Mouse (Mus musculus): ENCODE measurements around the gene Btbd1. TPM values are rescaled to one million over a fixed set of nuclear protein-coding genes. Genes with fewer than 3 reads are reported as not detected.
A peak's percentile ranks its signal among the peaks of the same experiment; 100 is the strongest.

Btbd1 gene
- polyA plus RNA-seq, 1 experiment from 2014 or later, result 64.7 TPM

GRCm38 (mm10) chr7:81806067-81806466, 23.2 kb downstream of the Btbd1 start:
- in situ Hi-C loops (cut with MboI; ENCODE audit: low pct_unique_long_range_greater_than_20kb), result no loop called here

GRCm38 (mm10) chr7:81789095-81789757, 40.0 kb downstream of the Btbd1 start, which contains the start of gene 3110040N11Rik:
3110040N11Rik (minus strand) TSS chr7:81789478.
- TF ChIP-seq CTCF (IDR thresholded peaks at IDR 0.05), result peak; percentile 88
- CTCF ChIA-PET, result no interaction called here
- POLR2A ChIA-PET, result no interaction called here
- H3K27me3 ChIP-seq, result no peaks in the 10 kb centered on the region
- DNase-seq (ENCODE audit: low read depth, low spot score), result peak; percentile 64
- in situ Hi-C loops (cut with MboI; ENCODE audit: low pct_unique_long_range_greater_than_20kb), result loop anchor here (10.0 to 25.0 kb wide), 2 partner anchors 148 to 476 kb away; partner anchors contain the start of gene Hdgfl3
- peak; percentile 89 for ATAC-seq

More at GRCm38 (mm10) chr7:81806067-81806466, 23.2 kb downstream of the Btbd1 start:
- ChIA-PET POLR2A (no interaction called here), CTCF (interaction anchor here (0.8 kb wide), 1 partner anchor 233 kb away, joined by 3 read pairs; no protein-coding TSS in a partner anchor)
- DNase-seq (ENCODE audit: low read depth, low spot score) (no peak), ATAC-seq (no peak)
- no peak for TF ChIP-seq CTCF (IDR thresholded peaks at IDR 0.05)
- H3K27me3 ChIP-seq, result no peaks in the 10 kb centered on the region

- ATAC-seq (peak; percentile 9), DNase-seq (ENCODE audit: low read depth, low spot score) (no peak)
- in situ Hi-C loops (cut with MboI; ENCODE audit: low pct_unique_long_range_greater_than_20kb), result loop anchor here (10.0 to 25.0 kb wide), 2 partner anchors 149 to 476 kb away; partner anchors contain the start of gene Hdgfl3
- ChIA-PET CTCF (no interaction called here), POLR2A (interaction anchor here (0.6 kb wide), 1 partner anchor 58 kb away, joined by 3 read pairs; no protein-coding TSS in a partner anchor)
- no peaks in the 10 kb centered on the region for H3K27me3 ChIP-seq
- TF ChIP-seq CTCF (IDR thresholded peaks at IDR 0.05), result no peak
Measured at GRCm38 (mm10) chr7:81788536-81788935, 40.7 kb downstream of the Btbd1 start.

DNA sequence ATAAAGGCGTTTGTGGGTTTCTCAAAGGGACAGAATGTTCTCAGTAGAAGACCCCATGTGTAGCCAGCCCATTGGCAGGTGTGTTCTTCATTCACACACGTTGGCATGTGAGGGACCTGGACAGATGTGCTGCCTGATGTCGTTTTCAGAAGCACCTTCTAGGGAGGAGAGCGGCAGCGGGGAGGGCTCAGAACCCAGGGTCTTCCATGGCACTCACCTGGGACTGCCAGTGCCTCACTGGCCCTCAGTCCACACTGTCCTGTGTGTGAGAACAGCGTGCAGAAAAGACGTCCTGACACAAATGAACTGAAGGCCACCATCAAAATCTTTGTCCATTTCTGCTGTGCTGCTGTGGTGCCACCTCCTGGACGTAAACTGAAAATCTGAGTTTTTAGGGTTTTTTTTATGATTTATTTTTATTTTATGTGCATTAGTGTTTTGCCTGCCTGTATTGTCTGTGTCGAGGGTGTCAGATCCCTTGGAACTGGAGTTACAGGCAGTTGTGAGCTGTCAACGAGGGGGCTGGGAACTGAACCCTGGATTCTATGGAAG, 51.5 kb downstream of the Btbd1 start:
- CTCF ChIA-PET, result no interaction called here
- TF ChIP-seq CTCF (IDR thresholded peaks at IDR 0.05), result peak; percentile 59
- POLR2A ChIA-PET, result no interaction called here
- DNase-seq (ENCODE audit: low read depth, low spot score), result no peak
- in situ Hi-C loops (cut with MboI; ENCODE audit: low pct_unique_long_range_greater_than_20kb), result loop anchor here (25.0 kb wide), 1 partner anchor 160 kb away; the partner anchor contains the start of gene Hdgfl3
- no peaks in the 10 kb centered on the region for H3K27me3 ChIP-seq
- ATAC-seq, result no peak

DNA sequence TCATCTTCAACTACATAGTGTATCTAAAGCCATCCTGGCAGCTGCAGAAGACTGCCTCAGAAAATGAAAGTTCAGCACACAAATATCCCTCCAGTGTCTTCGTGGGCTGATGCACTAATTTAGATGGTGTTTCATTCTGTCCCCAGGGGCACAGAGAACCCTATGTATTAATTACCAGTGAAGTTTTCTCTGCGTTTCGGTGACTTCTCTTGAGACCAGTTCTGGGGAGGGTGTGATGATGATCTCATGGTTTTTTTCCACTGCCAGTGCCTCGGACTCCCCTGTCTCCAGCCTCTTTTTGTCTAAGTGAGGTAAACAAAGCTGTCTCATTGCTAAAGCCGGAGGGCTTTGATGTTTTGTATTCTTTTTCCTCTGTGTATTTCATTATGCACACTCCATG, 53.9 kb downstream of the Btbd1 start:
- ATAC-seq (no peak), DNase-seq (ENCODE audit: low read depth, low spot score) (no peak)
- no peak for TF ChIP-seq CTCF (IDR thresholded peaks at IDR 0.05)
- in situ Hi-C loops (cut with MboI; ENCODE audit: low pct_unique_long_range_greater_than_20kb), result loop anchor here (25.0 kb wide), 1 partner anchor 162 kb away; the partner anchor contains the start of gene Hdgfl3
- CTCF ChIA-PET, result no interaction called here
- POLR2A ChIA-PET, result interaction anchor here (1.0 kb wide), 1 partner anchor 13 kb away, joined by 4 read pairs; the partner anchor contains the start of gene Ramac
- no peaks in the 10 kb centered on the region for H3K27me3 ChIP-seq

DNA sequence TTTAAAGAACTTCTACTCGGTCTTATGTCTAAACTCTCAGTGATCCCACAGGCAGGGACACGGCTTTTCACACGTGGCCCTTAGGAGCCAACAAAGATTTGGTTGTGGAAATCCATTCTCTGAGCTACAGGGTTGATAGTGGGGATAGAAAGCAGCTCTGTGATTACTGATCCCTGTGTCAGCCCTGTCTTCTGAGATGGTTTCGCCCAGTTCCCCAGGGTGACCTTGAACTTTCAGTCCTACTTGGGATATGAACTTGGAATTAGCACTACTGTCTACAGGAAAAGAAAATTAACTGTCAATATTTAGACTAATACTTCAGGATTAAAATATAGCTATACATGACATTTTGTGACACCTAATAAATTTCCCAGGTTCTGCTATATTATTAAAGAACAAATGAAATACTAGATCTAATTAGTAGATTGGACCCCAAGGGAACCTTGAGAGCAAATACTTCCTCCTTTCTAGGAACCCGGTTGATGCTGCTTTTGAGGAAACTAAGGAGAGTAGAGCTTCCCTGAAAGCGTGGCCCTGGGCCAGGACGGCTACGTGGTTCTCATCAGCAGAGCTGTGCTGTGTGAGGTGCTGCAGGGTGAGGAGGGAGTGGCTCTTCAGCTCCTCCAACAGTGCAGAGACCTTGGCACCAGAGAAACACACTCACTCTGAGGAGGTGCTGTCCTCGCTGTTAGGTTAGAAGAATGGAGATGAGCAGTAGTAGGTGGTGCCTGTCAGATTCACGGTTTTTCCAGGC, 56.3 kb downstream of the Btbd1 start:
- POLR2A ChIA-PET, result no interaction called here
- CTCF ChIA-PET, result interaction anchor here (1.5 kb wide), 1 partner anchor 9 kb away, joined by 6 read pairs; no protein-coding TSS in a partner anchor
- ATAC-seq, result no peak
- in situ Hi-C loops (cut with MboI; ENCODE audit: low pct_unique_long_range_greater_than_20kb), result no loop called here
- no peak for DNase-seq (ENCODE audit: low read depth, low spot score)
- H3K27me3 ChIP-seq, result no peaks in the 10 kb centered on the region
- TF ChIP-seq CTCF (IDR thresholded peaks at IDR 0.05), result no peak

DNA sequence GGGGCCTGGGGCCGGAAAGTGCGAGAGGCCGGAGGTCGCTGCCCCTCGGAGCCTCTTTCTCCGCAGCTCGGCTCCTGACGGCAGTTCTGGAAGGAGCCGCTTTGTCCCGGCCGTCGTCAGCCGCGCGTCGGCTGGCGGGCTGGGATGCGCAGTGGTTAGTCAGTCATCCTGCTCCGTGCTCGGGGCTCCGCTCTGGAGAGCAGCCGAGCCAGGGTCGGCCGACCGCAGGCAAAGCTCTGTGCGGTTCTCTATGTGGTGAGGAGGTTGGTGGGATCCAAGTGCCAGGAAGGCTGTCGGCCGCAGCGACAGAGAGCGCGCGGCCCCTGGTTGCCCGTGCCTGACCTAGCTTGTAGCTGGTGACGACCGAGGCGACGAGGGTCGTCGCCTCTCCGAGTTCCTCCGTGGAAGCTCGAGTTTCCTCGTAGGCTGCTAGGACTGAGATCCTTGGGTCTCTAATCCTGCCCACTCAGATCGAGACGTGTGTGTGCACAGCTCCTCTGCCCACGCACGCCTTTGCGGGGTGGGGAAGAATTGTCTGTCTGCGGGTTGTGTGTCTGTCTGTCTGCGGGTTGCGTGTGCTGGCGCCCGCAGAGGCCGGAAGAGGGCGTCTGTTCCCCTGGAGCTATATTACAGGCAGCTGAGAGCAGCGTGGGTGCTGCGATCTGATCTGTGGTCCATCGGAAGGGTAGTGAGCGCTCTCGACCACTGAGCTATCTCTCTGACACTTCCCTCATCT, 66.0 kb downstream of the Btbd1 start:
- ChIA-PET CTCF (interaction anchor here (1.2 to 2.3 kb wide), 3 partner anchors 10 to 20 kb away, joined by 4 to 6 read pairs (median 6); no protein-coding TSS in a partner anchor), POLR2A (interaction anchor here (0.9 to 1.5 kb wide), 2 partner anchors 12 to 192 kb away, joined by 4 read pairs; partner anchors contain the start of gene Whamm)
- peak; percentile 29 for ATAC-seq
- no peaks in the 10 kb centered on the region for H3K27me3 ChIP-seq
- TF ChIP-seq CTCF (IDR thresholded peaks at IDR 0.05), result peak; percentile 49
- in situ Hi-C loops (cut with MboI; ENCODE audit: low pct_unique_long_range_greater_than_20kb), result loop anchor here (5.0 kb wide), 1 partner anchor 211 kb away; no protein-coding TSS in a partner anchor
- no peak for DNase-seq (ENCODE audit: low read depth, low spot score)

DNA sequence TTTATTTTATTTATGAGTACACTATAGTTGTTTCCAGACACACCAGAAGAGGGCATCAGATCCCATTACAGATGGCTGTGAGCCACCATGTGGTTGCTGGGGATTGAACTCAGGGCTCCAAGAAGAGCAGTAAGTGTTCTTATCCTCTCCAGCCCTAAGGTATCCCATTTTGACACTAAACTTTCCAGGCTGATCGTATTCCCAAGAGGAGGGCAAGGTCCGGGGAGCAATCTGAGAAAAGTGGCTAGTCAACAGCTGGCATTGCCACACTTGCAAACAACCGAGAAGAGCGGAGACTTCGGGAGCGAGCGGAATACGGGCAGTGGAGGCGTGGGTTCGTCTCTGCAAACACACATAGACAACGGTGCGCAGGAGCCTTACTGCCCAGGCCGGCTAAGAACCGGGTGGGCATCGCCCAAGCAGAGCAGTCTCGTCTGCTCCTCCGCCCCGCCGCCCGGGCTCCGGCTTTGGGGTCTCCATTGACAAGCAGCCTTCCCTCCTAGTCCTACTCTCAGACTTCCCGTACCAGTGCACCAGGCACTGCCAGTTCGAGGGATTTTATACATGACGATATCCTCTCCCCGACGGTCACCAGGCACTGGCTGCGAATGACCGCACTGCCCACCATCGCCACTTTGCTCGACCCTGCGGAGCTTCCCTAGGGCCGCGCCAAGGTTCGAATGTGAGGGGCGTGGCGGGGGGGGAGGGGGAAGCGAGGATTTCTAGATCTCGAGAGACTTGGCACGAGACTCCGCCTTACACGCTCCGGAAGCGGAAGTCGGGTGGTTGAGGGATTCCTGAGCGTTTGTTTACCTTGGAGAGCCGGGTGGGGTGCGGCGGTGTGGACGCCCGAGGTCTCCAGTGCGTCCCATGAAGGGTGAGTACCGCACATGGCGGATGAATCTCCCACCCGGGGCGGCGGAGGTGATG, 66.8 kb downstream of the Btbd1 start, which contains the start of gene Ramac:
TSS of gene Ramac (plus strand) at position 746 of the 930 bp plus-strand sequence.
- POLR2A ChIA-PET, result interaction anchor here (0.9 to 1.5 kb wide), 2 partner anchors 13 to 191 kb away, joined by 4 read pairs; partner anchors contain the start of gene Whamm
- no peaks in the 10 kb centered on the region for H3K27me3 ChIP-seq

DNA sequence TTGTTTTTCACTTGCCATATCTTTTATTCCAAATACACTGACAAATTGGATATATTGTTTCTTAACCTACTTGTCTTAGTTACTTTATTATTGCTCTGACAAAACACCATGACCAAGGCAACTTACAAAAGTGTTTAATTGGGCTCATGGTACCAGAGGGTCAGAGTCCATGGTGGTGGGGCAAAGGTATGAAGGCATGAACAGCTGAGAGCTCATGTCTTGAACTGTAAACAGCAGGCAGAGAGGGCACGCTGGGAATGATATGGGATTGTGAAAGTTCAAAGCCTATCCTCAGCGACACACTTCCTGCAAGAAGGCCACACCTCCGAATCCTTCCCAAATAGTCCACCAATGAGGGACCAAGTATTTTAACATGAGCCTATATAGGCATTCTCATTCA, 81.3 kb downstream of the Btbd1 start:
- H3K27me3 ChIP-seq, result peaks cover 53% of the 10 kb centered on the region
- POLR2A ChIA-PET, result no interaction called here
- no peak for ATAC-seq
- TF ChIP-seq CTCF (IDR thresholded peaks at IDR 0.05), result no peak
- no peak for DNase-seq (ENCODE audit: low read depth, low spot score)
- CTCF ChIA-PET, result no interaction called here
- in situ Hi-C loops (cut with MboI; ENCODE audit: low pct_unique_long_range_greater_than_20kb), result no loop called here

More for the DNA sequence above, 66.8 kb downstream of the Btbd1 start, which contains the start of gene Ramac:
- DNase-seq (ENCODE audit: low read depth, low spot score) (no peak), ATAC-seq (peak; percentile 93)
- in situ Hi-C loops (cut with MboI; ENCODE audit: low pct_unique_long_range_greater_than_20kb), result loop anchor here (5.0 kb wide), 1 partner anchor 210 kb away; no protein-coding TSS in a partner anchor
- CTCF ChIA-PET, result interaction anchor here (1.1 to 2.3 kb wide), 4 partner anchors 12 to 210 kb away, joined by 3 to 6 read pairs (median 4); no protein-coding TSS in a partner anchor
- peak; percentile 58 for TF ChIP-seq CTCF (IDR thresholded peaks at IDR 0.05)
